Mouse (Mus musculus) neural tube, embryonic 13.5 days (tissue): ENCODE measurements around the gene Pip5k1a. TPM values are rescaled to one million over a fixed set of nuclear protein-coding genes. Genes with fewer than 3 reads are reported as not detected.

ENCODE experiments used
- ATAC-seq: fragments of 200-750 bp; cut with Nextera tagmentation; 2 replicates; pipeline ENCODE4 v1.8.0; 2017; ENCODE audit warnings: low read depth, mild to moderate bottlenecking, moderate TSS enrichment, moderate library complexity
- H3K27ac ChIP-seq: fragments of 300-500 bp; sonication (generic); replicated peaks from 2 replicates; pipeline ENCODE4 v1.5.1; 2015; ENCODE audit warnings: moderate library complexity, mild to moderate bottlenecking, inconsistent platforms
- H3K27me3 ChIP-seq: fragments of 300-500 bp; sonication (generic); 2 replicates; pipeline ENCODE4 v1.6.1; 2015; ENCODE audit warnings: mild to moderate bottlenecking, inconsistent platforms
- H3K36me3 ChIP-seq: fragments of 300-500 bp; sonication (generic); 2 replicates; pipeline ENCODE4 v1.6.1; 2015; ENCODE audit warnings: mild to moderate bottlenecking, inconsistent platforms
- H3K4me1 ChIP-seq: fragments of 300-500 bp; sonication (generic); replicated peaks from 2 replicates; pipeline ENCODE4 v1.6.1; 2015; ENCODE audit warnings: inconsistent platforms
- H3K4me2 ChIP-seq: fragments of 300-500 bp; sonication (generic); 2 replicates; pipeline ENCODE4 v1.6.1; 2015; ENCODE audit warnings: inconsistent platforms, mild to moderate bottlenecking, moderate library complexity
- H3K4me3 ChIP-seq: fragments of 300-500 bp; sonication (generic); 2 replicates; pipeline ENCODE4 v1.5.1; 2015; ENCODE audit warnings: mild to moderate bottlenecking, inconsistent platforms
- H3K9ac ChIP-seq: fragments of 300-500 bp; sonication (generic); 2 replicates; pipeline ENCODE4 v1.6.1; 2015; ENCODE audit warnings: moderate library complexity, mild to moderate bottlenecking, inconsistent platforms
- H3K9me3 ChIP-seq: fragments of 300-500 bp; sonication (generic); 2 replicates; pipeline ENCODE4 v1.6.1; 2016; ENCODE audit warnings: inconsistent platforms
- WGBS: fragments of 180-500 bp; shearing (Covaris S2); methylation state at CpG from one replicate; pipeline ENCODE4 v1.1.7; 2015; 5-methylcytosine and 5-hydroxymethylcytosine counted together
- polyA plus RNA-seq: library from polyadenylated mRNA; unstranded; fragments of >200 nt; fragmentation: Nextera tagmentation; extraction: Ambion mirVana; gene quantifications from 2 replicates; pipeline ENCODE4 v1.2.1, GENCODE M21; 2015

Pip5k1a gene
- 17.3 and 18.6 TPM in 2 replicates for polyA plus RNA-seq

GRCm38 (mm10) chr3:95106338-95107117 is at the start of gene Pip5k1a:
Pip5k1a (minus strand) TSS chr3:95106930.
- peak within 1 kb of the TSS; percentile 84 for H3K4me2 ChIP-seq
- peaks cover 23% of the 10 kb centered on the region for H3K4me1 ChIP-seq
- H3K27me3 ChIP-seq: no peaks in the 10 kb centered on the region
- H3K9me3 ChIP-seq: no peaks in the 10 kb centered on the region
- peak; percentile 92 for ATAC-seq
- peaks cover 4% of the 10 kb centered on the region; the same call in 1 of the 2 replicates for H3K36me3 ChIP-seq
- peak within 1 kb of the TSS; percentile 82 for H3K4me3 ChIP-seq
- under 1% methylated on average over 51 of the region's 51 CpGs for WGBS
- H3K9ac ChIP-seq: peak within 1 kb of the TSS; percentile 88
- H3K27ac ChIP-seq: peak within 1 kb of the TSS; percentile 91

GRCm38 (mm10) chr3:95153874-95154273 is 47.1 kb upstream of the Pip5k1a start:
- Histone ChIP-seq H3K27ac (no peak overlapping the region), H3K9me3 (no peaks in the 10 kb centered on the region), H3K27me3 (no peaks in the 10 kb centered on the region), H3K4me2 (no peak overlapping the region), H3K4me3 (no peak overlapping the region), H3K36me3 (no peaks in the 10 kb centered on the region), H3K9ac (no peak overlapping the region), H3K4me1 (no peaks in the 10 kb centered on the region)
- no peak for ATAC-seq
- 59% methylated on average over 4 of the region's 4 CpGs for WGBS

DNA sequence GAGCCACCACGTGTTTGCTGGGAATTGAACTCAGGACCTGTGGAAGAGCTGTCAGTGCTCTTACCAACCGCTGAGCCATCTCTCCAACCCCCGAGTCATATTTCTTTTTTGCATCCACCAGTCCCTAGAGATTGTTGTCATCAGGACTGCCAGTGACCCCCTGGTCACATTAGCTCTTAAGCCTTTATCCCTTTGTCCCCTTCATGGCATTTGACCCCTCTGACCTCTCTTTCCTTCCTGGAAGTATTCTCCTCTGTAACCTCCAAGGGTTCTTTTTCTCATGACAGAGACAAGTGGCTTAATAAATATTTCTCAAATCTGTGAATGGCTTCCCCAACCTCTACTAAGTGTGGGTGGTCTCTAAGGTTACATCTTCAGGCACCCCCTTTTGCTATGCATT is 41.2 kb upstream of the Pip5k1a start:
- Histone ChIP-seq H3K9ac (no peak overlapping the region), H3K27ac (no peak overlapping the region), H3K4me3 (no peak overlapping the region), H3K27me3 (no peaks in the 10 kb centered on the region), H3K9me3 (no peaks in the 10 kb centered on the region), H3K36me3 (no peaks in the 10 kb centered on the region), H3K4me1 (no peaks in the 10 kb centered on the region), H3K4me2 (no peak overlapping the region)
- no peak for ATAC-seq
- WGBS: 18% methylated on average over 3 of the region's 3 CpGs

GRCm38 (mm10) chr3:95142617-95143011 is 35.9 kb upstream of the Pip5k1a start:
- WGBS: 11% methylated on average over 5 of the region's 5 CpGs
- Histone ChIP-seq H3K27me3 (no peaks in the 10 kb centered on the region), H3K4me2 (no peak overlapping the region)

GRCm38 (mm10) chr3:95141952-95142616 is 35.4 kb upstream of the Pip5k1a start, which contains the start of gene Tnfaip8l2:
Tnfaip8l2 (minus strand) TSS chr3:95142360.
- Histone ChIP-seq H3K9me3 (no peaks in the 10 kb centered on the region), H3K27ac (no peak within 1 kb of the TSS), H3K4me1 (no peaks in the 10 kb centered on the region), H3K4me2 (no peak within 1 kb of the TSS), H3K36me3 (peaks cover 28% of the 10 kb centered on the region), H3K27me3 (no peaks in the 10 kb centered on the region), H3K4me3 (no peak within 1 kb of the TSS), H3K9ac (no peak within 1 kb of the TSS)
- 0 out of 2 replicates have a peak, but pooled peaks have one; percentile 25 for ATAC-seq
- WGBS: 82% methylated on average over 10 of the region's 10 CpGs

More at GRCm38 (mm10) chr3:95142617-95143011, 35.9 kb upstream of the Pip5k1a start:
- peaks cover 28% of the 10 kb centered on the region for H3K36me3 ChIP-seq
- peak; percentile 68 for ATAC-seq
- H3K9ac ChIP-seq: no peak overlapping the region
- no peak overlapping the region for H3K27ac ChIP-seq
- no peaks in the 10 kb centered on the region for H3K4me1 ChIP-seq
- H3K4me3 ChIP-seq: no peak overlapping the region
- no peaks in the 10 kb centered on the region for H3K9me3 ChIP-seq

- Histone ChIP-seq H3K9me3 (no peaks in the 10 kb centered on the region), H3K4me2 (no peak overlapping the region), H3K27me3 (no peaks in the 10 kb centered on the region), H3K36me3 (peaks cover 28% of the 10 kb centered on the region), H3K9ac (no peak overlapping the region), H3K27ac (no peak overlapping the region), H3K4me1 (peaks cover 4% of the 10 kb centered on the region), H3K4me3 (no peak overlapping the region)
- 93% methylated on average over 9 of the region's 9 CpGs for WGBS
- no peak for ATAC-seq
Measured at GRCm38 (mm10) chr3:95141474-95141873, 34.7 kb upstream of the Pip5k1a start.

- no peak for ATAC-seq
Measured at GRCm38 (mm10) chr3:95140795-95141194, 34.1 kb upstream of the Pip5k1a start.

DNA sequence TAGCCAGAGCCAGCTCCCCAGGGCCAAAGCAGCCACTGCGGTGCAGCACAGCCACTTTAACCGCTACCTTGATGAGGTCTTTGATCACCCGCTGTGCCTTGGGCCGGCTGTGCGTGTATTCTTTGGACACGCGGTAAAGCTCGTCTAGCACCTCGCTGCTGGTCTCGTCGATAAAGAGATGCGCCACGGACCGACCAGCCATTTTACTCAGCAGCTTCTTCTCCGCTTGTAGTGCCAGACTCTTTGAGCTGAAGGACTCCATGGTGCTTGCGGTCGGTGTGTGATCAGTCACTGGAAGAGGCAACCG is 33.5 kb upstream of the Pip5k1a start:
- ATAC-seq: no peak
- Histone ChIP-seq H3K4me1 (peaks cover 16% of the 10 kb centered on the region), H3K27ac (no peak overlapping the region), H3K36me3 (peaks cover 28% of the 10 kb centered on the region), H3K9me3 (no peaks in the 10 kb centered on the region), H3K9ac (no peak overlapping the region), H3K27me3 (no peaks in the 10 kb centered on the region), H3K4me3 (no peak overlapping the region), H3K4me2 (no peak overlapping the region)
- 61% methylated on average over 18 of the region's 18 CpGs for WGBS

More at GRCm38 (mm10) chr3:95140795-95141194, 34.1 kb upstream of the Pip5k1a start:
- peaks cover 28% of the 10 kb centered on the region for H3K36me3 ChIP-seq
- H3K27me3 ChIP-seq: no peaks in the 10 kb centered on the region
- no peak overlapping the region for H3K27ac ChIP-seq
- H3K9me3 ChIP-seq: no peaks in the 10 kb centered on the region
- peaks cover 11% of the 10 kb centered on the region for H3K4me1 ChIP-seq
- H3K4me2 ChIP-seq: no peak overlapping the region
- H3K4me3 ChIP-seq: no peak overlapping the region
- H3K9ac ChIP-seq: no peak overlapping the region
- WGBS: 91% methylated on average over 6 of the region's 6 CpGs

- Histone ChIP-seq H3K4me2 (no peak overlapping the region), H3K4me1 (peaks cover 21% of the 10 kb centered on the region), H3K9me3 (no peaks in the 10 kb centered on the region), H3K36me3 (peaks cover 28% of the 10 kb centered on the region), H3K27me3 (no peaks in the 10 kb centered on the region), H3K9ac (no peak overlapping the region), H3K4me3 (no peak overlapping the region), H3K27ac (no peak overlapping the region)
- ATAC-seq: no peak
- WGBS: 73% methylated on average over 25 of the region's 25 CpGs
Measured at GRCm38 (mm10) chr3:95139586-95140288, 33.0 kb upstream of the Pip5k1a start.

GRCm38 (mm10) chr3:95136336-95136735 is 29.6 kb upstream of the Pip5k1a start:
- WGBS: 92% methylated on average over 3 of the region's 3 CpGs
- H3K4me1 ChIP-seq: peaks cover 29% of the 10 kb centered on the region
- no peak overlapping the region for H3K27ac ChIP-seq
- no peaks in the 10 kb centered on the region for H3K9me3 ChIP-seq
- no peaks in the 10 kb centered on the region for H3K27me3 ChIP-seq
- 0 out of 2 replicates have a peak overlapping the region, but pooled peaks have one; percentile 22 for H3K9ac ChIP-seq
- peaks cover 30% of the 10 kb centered on the region for H3K36me3 ChIP-seq
- no peak overlapping the region for H3K4me3 ChIP-seq
- no peak overlapping the region for H3K4me2 ChIP-seq
- ATAC-seq: no peak

DNA sequence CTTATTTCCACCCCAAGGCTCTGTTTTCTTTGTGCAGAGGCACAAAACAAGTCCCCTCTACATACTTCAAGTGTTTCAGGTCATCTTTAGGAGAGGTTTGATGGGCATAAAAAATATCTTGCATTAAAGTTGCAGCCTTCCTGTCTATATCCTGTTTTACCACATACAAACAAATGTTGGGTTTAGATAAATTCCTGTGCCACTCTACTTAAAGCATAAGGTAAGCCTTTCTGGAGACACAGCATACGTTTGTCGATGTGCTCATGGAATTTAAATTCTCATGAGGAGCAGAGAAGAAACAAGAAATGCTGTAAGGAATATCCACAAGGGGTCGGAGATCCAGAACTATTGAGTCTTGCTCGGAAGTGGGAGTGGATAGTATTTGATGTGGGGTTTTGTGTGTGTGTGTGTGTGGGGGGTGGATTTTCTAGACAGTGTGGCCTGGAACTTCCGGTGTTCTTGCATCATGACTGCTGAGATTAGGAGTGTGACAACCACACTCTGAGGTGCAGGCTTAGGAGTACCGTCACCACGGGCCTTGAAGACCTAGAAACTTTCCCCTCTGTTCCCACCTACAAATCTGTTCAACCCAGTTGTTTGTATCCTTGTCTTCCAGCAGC is 28.8 kb upstream of the Pip5k1a start:
- H3K4me2 ChIP-seq: peak overlapping the region; percentile 65
- ATAC-seq: no peak
- peak overlapping the region; percentile 35 for H3K4me3 ChIP-seq
- H3K27me3 ChIP-seq: no peaks in the 10 kb centered on the region
- peaks cover 29% of the 10 kb centered on the region for H3K4me1 ChIP-seq
- 89% methylated on average over 7 of the region's 7 CpGs for WGBS
- peaks cover 24% of the 10 kb centered on the region for H3K36me3 ChIP-seq
- peak overlapping the region; percentile 63 for H3K9ac ChIP-seq
- no peaks in the 10 kb centered on the region for H3K9me3 ChIP-seq
- H3K27ac ChIP-seq: no peak overlapping the region
